Mouse (Mus musculus) CH12.LX (cell line): ENCODE results near the gene Gm5965.

Source experiments
- CTCF ChIP-seq, 2 experiments: IDR thresholded peaks in 1 of 2; conservative IDR thresholded peaks in 1 of 2; 2 replicates each; pipeline ENCODE4 v1.5.1; 2011 to 2012; ENCODE audit warnings: low read depth in 2 of 2, low read length in 2 of 2, improper control_type of control experiment in 1 of 2, inconsistent platforms in 1 of 2, mild to moderate bottlenecking in 1 of 2, moderate library complexity in 1 of 2
- HCFC1 ChIP-seq: IDR thresholded peaks from 2 replicates; pipeline ENCODE4 v1.6.1; 2012; ENCODE audit warnings: low read depth, mild to moderate bottlenecking, inconsistent platforms, low read length, improper control_type of control experiment
- IRF4 ChIP-seq: IDR thresholded peaks from 2 replicates; pipeline ENCODE4 v1.6.1; 2014; ENCODE audit warnings: low read depth, mild to moderate bottlenecking, inconsistent platforms, low read length, improper control_type of control experiment
- JUN ChIP-seq: IDR thresholded peaks from 2 replicates; pipeline ENCODE4 v1.6.1; 2011; ENCODE audit warnings: low read depth, mild to moderate bottlenecking, low read length, improper control_type of control experiment, moderate library complexity; ENCODE audit not compliant: insufficient read depth
- MAX ChIP-seq: IDR thresholded peaks from 2 replicates; pipeline ENCODE4 v1.6.1; 2011; ENCODE audit warnings: low read length, improper control_type of control experiment
- USF1 ChIP-seq: IDR thresholded peaks from 2 replicates; pipeline ENCODE4 v1.6.1; 2014; ENCODE audit warnings: low read depth, mild to moderate bottlenecking, inconsistent platforms, low read length, improper control_type of control experiment
- ZC3H11A ChIP-seq: IDR thresholded peaks from 2 replicates; pipeline ENCODE4 v1.6.1; 2012; ENCODE audit warnings: low read depth, mild to moderate bottlenecking, inconsistent platforms, low read length, improper control_type of control experiment

DNA sequence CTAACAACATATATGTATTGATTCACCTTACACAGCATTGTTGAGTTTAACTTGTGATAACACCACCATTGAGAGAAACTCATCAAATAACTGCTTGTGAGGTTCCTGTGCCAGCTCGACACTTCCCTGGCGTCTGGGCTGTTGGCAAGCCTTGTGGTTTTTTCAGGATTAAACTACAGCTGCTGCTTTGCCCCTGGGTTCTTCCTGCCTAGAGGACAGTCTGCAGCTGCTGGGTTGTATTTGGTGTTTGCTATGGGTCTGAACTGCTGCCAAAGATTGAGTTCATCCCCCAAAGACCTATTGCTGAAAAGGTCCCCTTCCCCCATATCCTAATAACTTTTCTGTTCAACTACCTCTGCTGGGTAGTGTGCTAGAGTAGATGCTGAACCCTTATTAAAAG is 42.3 kb upstream of the Gm5965 start:
- TF ChIP-seq CTCF (conservative IDR thresholded peaks at IDR 0.05 in 1 of 2, IDR thresholded peaks at IDR 0.05 in 1 of 2; ENCODE audit: low read depth in 2 of 2, low read length in 2 of 2) (no peak), USF1 (no peak), IRF4 (no peak), MAX (no peak), ZC3H11A (no peak), HCFC1 (no peak), JUN (no peak)
